Mouse (Mus musculus) spleen, postnatal 4 days (tissue): ENCODE results near the gene 1700025G04Rik.

ENCODE experiments used
- DNase-seq, 2 experiments: peaks; one replicate each; pipeline ENCODE4 v3.0.0; 2022; ENCODE audit warnings: low spot score in 2 of 2

1700025G04Rik gene

GRCm38 (mm10) chr1:151995948-151996697 lies 93.8 kb downstream of the 1700025G04Rik start:
- no peak for DNase-seq

GRCm38 (mm10) chr1:151994271-151994670 lies 95.7 kb downstream of the 1700025G04Rik start:
- no peak for DNase-seq

GRCm38 (mm10) chr1:151991505-151991904 lies 98.4 kb downstream of the 1700025G04Rik start:
- no peak for DNase-seq

GRCm38 (mm10) chr1:151990615-151991014 lies 99.3 kb downstream of the 1700025G04Rik start:
- DNase-seq, result no peak

GRCm38 (mm10) chr1:151988713-151989112 lies 101.2 kb downstream of the 1700025G04Rik start:
- no peak for DNase-seq

- DNase-seq, result no peak
Measured at GRCm38 (mm10) chr1:151988066-151988465, 101.9 kb downstream of the 1700025G04Rik start.

- DNase-seq, result no peak
Measured at GRCm38 (mm10) chr1:151986024-151986778, 103.7 kb downstream of the 1700025G04Rik start.

- no peak for DNase-seq
Measured at GRCm38 (mm10) chr1:151985056-151985455, 104.9 kb downstream of the 1700025G04Rik start.

GRCm38 (mm10) chr1:151983991-151984390 lies 105.9 kb downstream of the 1700025G04Rik start:
- no peak for DNase-seq

- no peak for DNase-seq
Measured at GRCm38 (mm10) chr1:151980498-151980897, 109.4 kb downstream of the 1700025G04Rik start.

- DNase-seq, result no peak
Measured at GRCm38 (mm10) chr1:151979803-151980456, 110.0 kb downstream of the 1700025G04Rik start.

- DNase-seq, result no peak
Measured at GRCm38 (mm10) chr1:151978751-151979150, 111.2 kb downstream of the 1700025G04Rik start.

- DNase-seq, result no peak
Measured at GRCm38 (mm10) chr1:151977596-151977995, 112.3 kb downstream of the 1700025G04Rik start.

- no peak for DNase-seq
Measured at GRCm38 (mm10) chr1:151976850-151977249, 113.1 kb downstream of the 1700025G04Rik start.

GRCm38 (mm10) chr1:151975418-151976379 lies 114.2 kb downstream of the 1700025G04Rik start:
- no peak for DNase-seq

- DNase-seq, result no peak
Measured at GRCm38 (mm10) chr1:151974887-151975286, 115.0 kb downstream of the 1700025G04Rik start.

GRCm38 (mm10) chr1:151974424-151974823 lies 115.5 kb downstream of the 1700025G04Rik start:
- DNase-seq, result no peak

GRCm38 (mm10) chr1:151973110-151973700 lies 116.7 kb downstream of the 1700025G04Rik start:
- DNase-seq, result no peak

GRCm38 (mm10) chr1:151971581-151971980 lies 118.3 kb downstream of the 1700025G04Rik start:
- DNase-seq, result no peak

- DNase-seq, result no peak
Measured at GRCm38 (mm10) chr1:151968126-151968525, 121.8 kb downstream of the 1700025G04Rik start.

GRCm38 (mm10) chr1:151964811-151965210 lies 125.1 kb downstream of the 1700025G04Rik start:
- DNase-seq, result no peak
